Mouse (Mus musculus) E14TG2a.4 (cell line): ENCODE measurements around the gene Nup98.

ENCODE experiments used
- CTCF ChIP-seq: conservative IDR thresholded peaks from 2 replicates; pipeline ENCODE4 v1.5.1; 2014; ENCODE audit warnings: low read length
- NANOG ChIP-seq: IDR thresholded peaks from 2 replicates; pipeline ENCODE4 v1.6.1; 2014; ENCODE audit warnings: borderline replicate concordance, low read length, mixed read lengths

DNA sequence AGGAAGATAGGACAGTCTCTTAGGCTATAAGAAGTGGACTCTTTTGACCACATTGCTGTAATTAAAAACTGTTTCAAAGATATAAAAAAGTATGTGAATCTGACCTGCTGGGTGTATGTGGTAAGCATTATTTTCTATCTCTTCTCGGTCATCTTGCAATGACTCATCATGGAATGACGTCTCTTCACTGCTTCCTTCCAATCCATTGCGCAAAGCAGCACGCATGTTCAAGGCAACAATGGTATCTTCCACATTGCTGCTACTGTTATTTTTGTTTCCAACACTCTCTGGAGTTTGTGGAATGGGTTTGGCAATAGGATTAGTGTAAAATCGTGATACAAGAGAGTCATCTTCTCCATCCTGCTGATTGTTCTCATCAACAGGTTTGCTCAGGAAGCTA is 56.3 kb downstream of the Nup98 start:
- TF ChIP-seq CTCF (no peak), NANOG (no peak)
